Mouse (Mus musculus) embryonic facial prominence, embryonic 15.5 days (tissue): ENCODE results near the gene Hacd4. TPM values are rescaled to one million over a fixed set of nuclear protein-coding genes. Genes with fewer than 3 reads are reported as not detected.

Source experiments
- ATAC-seq: fragments of 200-750 bp; cut with Nextera tagmentation; 2 replicates; pipeline ENCODE4 v1.8.0; 2017; ENCODE audit warnings: low read depth, moderate TSS enrichment; ENCODE audit not compliant: insufficient number of reproducible peaks, low FRiP score, low TSS enrichment
- H3K27ac ChIP-seq: fragments of 300-500 bp; sonication (generic); replicated peaks from 2 replicates; pipeline ENCODE4 v1.5.1; 2015; ENCODE audit warnings: mild to moderate bottlenecking, inconsistent platforms
- H3K27me3 ChIP-seq: fragments of 300-500 bp; sonication (generic); 2 replicates; pipeline ENCODE4 v1.6.1; 2015; ENCODE audit warnings: inconsistent platforms
- H3K36me3 ChIP-seq: fragments of 300-500 bp; sonication (generic); 2 replicates; pipeline ENCODE4 v1.6.1; 2015; ENCODE audit warnings: mild to moderate bottlenecking, inconsistent platforms
- H3K4me1 ChIP-seq: fragments of 300-500 bp; sonication (generic); 2 replicates; pipeline ENCODE4 v1.6.1; 2015; ENCODE audit warnings: inconsistent platforms
- H3K4me2 ChIP-seq: fragments of 300-500 bp; sonication (generic); replicated peaks from 2 replicates; pipeline ENCODE4 v1.6.1; 2015; ENCODE audit warnings: mild to moderate bottlenecking, inconsistent platforms
- H3K4me3 ChIP-seq: fragments of 300-500 bp; sonication (generic); replicated peaks from 2 replicates; pipeline ENCODE4 v1.5.1; 2015; ENCODE audit warnings: mild to moderate bottlenecking, inconsistent platforms
- H3K9ac ChIP-seq: fragments of 300-500 bp; sonication (generic); 2 replicates; pipeline ENCODE4 v1.6.1; 2015; ENCODE audit warnings: inconsistent platforms
- H3K9me3 ChIP-seq: fragments of 300-500 bp; sonication (generic); replicated peaks from 2 replicates; pipeline ENCODE4 v1.6.1; 2016; ENCODE audit warnings: inconsistent platforms
- WGBS: fragments of 180-500 bp; shearing (Covaris S2); methylation state at CpG from one replicate; pipeline ENCODE4 v1.1.7; 2015; 5-methylcytosine and 5-hydroxymethylcytosine counted together
- polyA plus RNA-seq: library from polyadenylated mRNA; unstranded; fragments of >200 nt; fragmentation: Nextera tagmentation; extraction: Ambion mirVana; gene quantifications from 2 replicates; pipeline ENCODE4 v1.2.1, GENCODE M21; 2015

Hacd4 gene
- polyA plus RNA-seq, 1 experiment from 2014 or later = 12.1 TPM

- no peaks in the 10 kb centered on the region for H3K27me3 ChIP-seq
- H3K4me2 ChIP-seq = no peak overlapping the region
- H3K27ac ChIP-seq = no peak overlapping the region
- no peaks in the 10 kb centered on the region for H3K9me3 ChIP-seq
- no peak overlapping the region for H3K9ac ChIP-seq
- no peak overlapping the region for H3K4me3 ChIP-seq
- no peak for ATAC-seq
- no peaks in the 10 kb centered on the region for H3K36me3 ChIP-seq
- peaks cover 6% of the 10 kb centered on the region for H3K4me1 ChIP-seq
- WGBS = 67% methylated on average over 2 of the region's 2 CpGs
These were observed 22.6 kb upstream of the Hacd4 start for GRCm38 (mm10) chr4:88461315-88461714.

GRCm38 (mm10) chr4:88458673-88459072 lies 19.9 kb upstream of the Hacd4 start:
- WGBS = 62% methylated on average over 2 of the region's 2 CpGs
- no peaks in the 10 kb centered on the region for H3K36me3 ChIP-seq
- ATAC-seq = no peak
- no peak overlapping the region for H3K4me2 ChIP-seq
- no peak overlapping the region for H3K4me3 ChIP-seq
- no peaks in the 10 kb centered on the region for H3K9me3 ChIP-seq
- no peak overlapping the region for H3K27ac ChIP-seq
- H3K27me3 ChIP-seq = no peaks in the 10 kb centered on the region
- peaks cover 6% of the 10 kb centered on the region for H3K4me1 ChIP-seq
- no peak overlapping the region for H3K9ac ChIP-seq

GRCm38 (mm10) chr4:88458093-88458492 lies 19.4 kb upstream of the Hacd4 start:
- no peak overlapping the region for H3K4me2 ChIP-seq
- no peak overlapping the region for H3K27ac ChIP-seq
- no peak for ATAC-seq
- no peaks in the 10 kb centered on the region for H3K27me3 ChIP-seq
- H3K36me3 ChIP-seq = no peaks in the 10 kb centered on the region
- 78% methylated on average over 1 of the region's 1 CpGs for WGBS
- no peak overlapping the region for H3K4me3 ChIP-seq
- H3K9me3 ChIP-seq = no peaks in the 10 kb centered on the region
- H3K9ac ChIP-seq = no peak overlapping the region
- H3K4me1 ChIP-seq = peaks cover 2% of the 10 kb centered on the region

- no peaks in the 10 kb centered on the region for H3K4me1 ChIP-seq
- H3K9me3 ChIP-seq = no peaks in the 10 kb centered on the region
- no peak for ATAC-seq
- no peaks in the 10 kb centered on the region for H3K27me3 ChIP-seq
- no peak overlapping the region for H3K27ac ChIP-seq
- H3K9ac ChIP-seq = no peak overlapping the region
- no peak overlapping the region for H3K4me3 ChIP-seq
- H3K36me3 ChIP-seq = no peaks in the 10 kb centered on the region
- 92% methylated on average over 1 of the region's 1 CpGs for WGBS
- no peak overlapping the region for H3K4me2 ChIP-seq
These were observed 11.5 kb upstream of the Hacd4 start for GRCm38 (mm10) chr4:88450087-88450765.

GRCm38 (mm10) chr4:88448976-88449375 lies 10.2 kb upstream of the Hacd4 start:
- Histone ChIP-seq H3K27me3 (no peaks in the 10 kb centered on the region), H3K4me1 (no peaks in the 10 kb centered on the region), H3K4me2 (no peak overlapping the region), H3K4me3 (no peak overlapping the region), H3K36me3 (no peaks in the 10 kb centered on the region), H3K27ac (no peak overlapping the region), H3K9ac (no peak overlapping the region), H3K9me3 (no peaks in the 10 kb centered on the region)
- ATAC-seq = no peak
- WGBS = 58% methylated on average over 2 of the region's 2 CpGs

- Histone ChIP-seq H3K4me2 (no peak overlapping the region), H3K36me3 (no peaks in the 10 kb centered on the region), H3K9me3 (no peaks in the 10 kb centered on the region), H3K27me3 (no peaks in the 10 kb centered on the region), H3K4me1 (peaks cover 14% of the 10 kb centered on the region), H3K4me3 (no peak overlapping the region), H3K27ac (no peak overlapping the region), H3K9ac (no peak overlapping the region)
- no peak for ATAC-seq
- WGBS = 89% methylated on average over 7 of the region's 7 CpGs
These were observed 2.1 kb upstream of the Hacd4 start for GRCm38 (mm10) chr4:88440814-88441213.

- 84% methylated on average over 6 of the region's 6 CpGs for WGBS
- Histone ChIP-seq H3K4me3 (no peak overlapping the region), H3K9me3 (no peaks in the 10 kb centered on the region), H3K4me1 (peaks cover 14% of the 10 kb centered on the region), H3K27ac (no peak overlapping the region), H3K9ac (no peak overlapping the region), H3K4me2 (no peak overlapping the region), H3K27me3 (no peaks in the 10 kb centered on the region), H3K36me3 (no peaks in the 10 kb centered on the region)
- no peak for ATAC-seq
These were observed 968 bp upstream of the Hacd4 start for GRCm38 (mm10) chr4:88439669-88440123.

GRCm38 (mm10) chr4:88438990-88439329 lies 232 bp upstream of the Hacd4 start:
- no peak for ATAC-seq
- WGBS = 7% methylated on average over 4 of the region's 4 CpGs
- Histone ChIP-seq H3K27me3 (no peaks in the 10 kb centered on the region), H3K4me3 (peak overlapping the region; percentile 46), H3K27ac (peak overlapping the region; percentile 63; the same call in 1 of the 2 replicates), H3K4me1 (peaks cover 14% of the 10 kb centered on the region), H3K9ac (peak overlapping the region; percentile 29; the same call in 1 of the 2 replicates), H3K9me3 (no peaks in the 10 kb centered on the region), H3K36me3 (no peaks in the 10 kb centered on the region), H3K4me2 (peak overlapping the region; percentile 67)

- Histone ChIP-seq H3K27me3 (no peaks in the 10 kb centered on the region), H3K4me3 (peak overlapping the region; percentile 46), H3K36me3 (no peaks in the 10 kb centered on the region), H3K4me2 (peak overlapping the region; percentile 67), H3K9ac (peak overlapping the region; percentile 29; the same call in 1 of the 2 replicates), H3K9me3 (no peaks in the 10 kb centered on the region), H3K27ac (peak overlapping the region; percentile 63), H3K4me1 (peaks cover 14% of the 10 kb centered on the region)
- ATAC-seq = no peak
- WGBS = 44% methylated on average over 2 of the region's 2 CpGs
These were observed 811 bp downstream of the Hacd4 start for GRCm38 (mm10) chr4:88437917-88438316.

- Histone ChIP-seq H3K27me3 (no peaks in the 10 kb centered on the region), H3K4me1 (peaks cover 14% of the 10 kb centered on the region), H3K27ac (peak overlapping the region; percentile 52), H3K9ac (no peak overlapping the region), H3K9me3 (no peaks in the 10 kb centered on the region), H3K4me3 (no peak overlapping the region), H3K36me3 (no peaks in the 10 kb centered on the region), H3K4me2 (peak overlapping the region; percentile 67; the same call in 1 of the 2 replicates)
- no peak for ATAC-seq
- 38% methylated on average over 3 of the region's 3 CpGs for WGBS
These were observed 1.6 kb downstream of the Hacd4 start for GRCm38 (mm10) chr4:88437166-88437565.

- Histone ChIP-seq H3K27me3 (no peaks in the 10 kb centered on the region), H3K4me3 (no peak overlapping the region), H3K4me2 (no peak overlapping the region), H3K9ac (no peak overlapping the region), H3K9me3 (no peaks in the 10 kb centered on the region), H3K4me1 (peaks cover 14% of the 10 kb centered on the region), H3K27ac (peak overlapping the region; percentile 52), H3K36me3 (no peaks in the 10 kb centered on the region)
- WGBS = 57% methylated on average over 6 of the region's 6 CpGs
- no peak for ATAC-seq
These were observed 2.0 kb downstream of the Hacd4 start for GRCm38 (mm10) chr4:88436593-88437165.
